Mouse (Mus musculus) heart, postnatal 0 days (tissue): ENCODE data around the gene Btc. TPM values are rescaled to one million over a fixed set of nuclear protein-coding genes. Genes with fewer than 3 reads are reported as not detected.

Source experiments
- ATAC-seq: fragments of 200-750 bp; cut with Nextera tagmentation; 2 replicates; pipeline ENCODE4 v1.8.0; 2017; ENCODE audit warnings: low read depth, moderate number of reproducible peaks, moderate library complexity; ENCODE audit not compliant: insufficient read depth
- DNase-seq: peaks from one replicate; pipeline ENCODE4 v3.0.0-alpha.2; 2016; ENCODE audit warnings: low spot score
- H3K27ac ChIP-seq: fragments of 300-500 bp; sonication (generic); 2 replicates; pipeline ENCODE4 v1.5.1; 2014; ENCODE audit warnings: low read depth, mild to moderate bottlenecking
- H3K27me3 ChIP-seq: fragments of 300-500 bp; sonication (generic); 2 replicates; pipeline ENCODE4 v1.6.1; 2014; ENCODE audit warnings: low read length, mixed read lengths; ENCODE audit not compliant: control insufficient read depth, insufficient read depth
- H3K36me3 ChIP-seq: fragments of 300-500 bp; sonication (generic); replicated peaks from 2 replicates; pipeline ENCODE4 v1.6.1; 2014; ENCODE audit warnings: low read length, mixed read lengths; ENCODE audit not compliant: control insufficient read depth, insufficient read depth
- H3K4me1 ChIP-seq: fragments of 300-500 bp; sonication (generic); 2 replicates; pipeline ENCODE4 v1.6.1; 2014; ENCODE audit warnings: antibody characterized with exemption; ENCODE audit not compliant: control insufficient read depth, insufficient read depth
- H3K4me2 ChIP-seq: fragments of 300-500 bp; sonication (generic); 2 replicates; pipeline ENCODE4 v1.6.1; 2014; ENCODE audit warnings: low read depth, mild to moderate bottlenecking, low read length, moderate library complexity
- H3K4me3 ChIP-seq: fragments of 300-500 bp; sonication (generic); 2 replicates; pipeline ENCODE4 v1.5.1; 2014; ENCODE audit warnings: low read depth, low read length
- H3K9ac ChIP-seq: fragments of 300-500 bp; sonication (generic); replicated peaks from 2 replicates; pipeline ENCODE4 v1.6.1; 2014; ENCODE audit warnings: low read depth, low read length, mixed read lengths
- H3K9me3 ChIP-seq: fragments of 300-500 bp; sonication (generic); replicated peaks from 2 replicates; pipeline ENCODE4 v1.6.1; 2016; ENCODE audit warnings: low read length; ENCODE audit not compliant: control insufficient read depth
- CTCF ChIP-seq: IDR thresholded peaks from 2 replicates; pipeline ENCODE4 v1.5.1; 2016; ENCODE audit warnings: antibody characterized with exemption, control low read depth, low read depth
- EP300 ChIP-seq: IDR thresholded peaks from 2 replicates; pipeline ENCODE4 v1.6.1; 2016; ENCODE audit warnings: antibody characterized with exemption, low read depth
- WGBS: fragments of 180-500 bp; shearing (Covaris S2); extraction: QIAGEN DNeasy Blood & Tissue Kit; methylation state at CpG from one replicate; pipeline ENCODE4 v1.1.7; 2014; 5-methylcytosine and 5-hydroxymethylcytosine counted together
- polyA plus RNA-seq: library from polyadenylated mRNA; unstranded; fragments of >200 nt; fragmentation: Nextera tagmentation; extraction: Ambion mirVana; gene quantifications from 2 replicates; pipeline ENCODE4 v1.2.1, GENCODE M21; 2015
- total RNA-seq: library from RNA; depleted of rRNA; stranded (reverse); fragments of >200 nt; gene quantifications from 2 replicates; pipeline ENCODE4 v1.2.3, GENCODE M21; 2014; ENCODE audit warnings: low replicate concordance; rRNA removed

The Btc gene
- total and polyA plus RNA-seq, 2 experiments from 2014 or later, result 0.57 to 2.6 TPM

GRCm38 (mm10) chr5:91313971-91314370 lies 88.8 kb downstream of the Btc start:
- ATAC-seq, result no peak
- no peaks in the 10 kb centered on the region for H3K36me3 ChIP-seq
- H3K9me3 ChIP-seq, result no peaks in the 10 kb centered on the region
- H3K4me1 ChIP-seq, result no peaks in the 10 kb centered on the region
- H3K27me3 ChIP-seq, result no peaks in the 10 kb centered on the region
- no peak for TF ChIP-seq CTCF
- TF ChIP-seq EP300, result no peak
- no peak for DNase-seq
- H3K4me2 ChIP-seq, result no peak overlapping the region
- H3K9ac ChIP-seq, result no peak overlapping the region
- 45% methylated on average over 4 of the region's 4 CpGs for WGBS
- no peak overlapping the region for H3K27ac ChIP-seq
- H3K4me3 ChIP-seq, result no peak overlapping the region

- Histone ChIP-seq H3K9me3 (no peaks in the 10 kb centered on the region), H3K27ac (no peak overlapping the region), H3K4me2 (no peak overlapping the region), H3K36me3 (no peaks in the 10 kb centered on the region), H3K9ac (no peak overlapping the region), H3K4me1 (no peaks in the 10 kb centered on the region), H3K4me3 (no peak overlapping the region), H3K27me3 (0 out of 2 replicates have a peak, but pooled peaks cover 2% of the 10 kb centered on the region)
- TF ChIP-seq EP300 (no peak), CTCF (no peak)
- 26% methylated on average over 4 of the region's 4 CpGs for WGBS
- DNase-seq (no peak), ATAC-seq (no peak)
Measured at GRCm38 (mm10) chr5:91311767-91312166, 91.0 kb downstream of the Btc start.

- Histone ChIP-seq H3K36me3 (no peaks in the 10 kb centered on the region), H3K27me3 (0 out of 2 replicates have a peak, but pooled peaks cover 2% of the 10 kb centered on the region), H3K27ac (no peak overlapping the region), H3K9me3 (no peaks in the 10 kb centered on the region), H3K4me1 (no peaks in the 10 kb centered on the region), H3K9ac (no peak overlapping the region), H3K4me2 (no peak overlapping the region), H3K4me3 (no peak overlapping the region)
- ATAC-seq (no peak), DNase-seq (no peak)
- no peak for TF ChIP-seq CTCF
- no peak for TF ChIP-seq EP300
- WGBS, result 33% methylated on average over 7 of the region's 7 CpGs
Measured at GRCm38 (mm10) chr5:91308576-91308975, 94.2 kb downstream of the Btc start.

GRCm38 (mm10) chr5:91307907-91308306 lies 94.9 kb downstream of the Btc start:
- no peak overlapping the region for H3K9ac ChIP-seq
- DNase-seq (peak; percentile 63), ATAC-seq (no peak)
- peak; percentile 92 for TF ChIP-seq CTCF
- no peak for TF ChIP-seq EP300
- no peak overlapping the region for H3K4me3 ChIP-seq
- no peak overlapping the region for H3K4me2 ChIP-seq
- 9% methylated on average over 1 of the region's 1 CpGs for WGBS
- no peaks in the 10 kb centered on the region for H3K9me3 ChIP-seq
- 0 out of 2 replicates have a peak, but pooled peaks cover 2% of the 10 kb centered on the region for H3K27me3 ChIP-seq
- no peaks in the 10 kb centered on the region for H3K4me1 ChIP-seq
- H3K36me3 ChIP-seq, result no peaks in the 10 kb centered on the region
- H3K27ac ChIP-seq, result no peak overlapping the region

Other genes with a start within 250 kb of the Btc start
- 26.6 and 39.6 TPM in 2 replicates for gene Parm1, start 114.6 kb upstream of the Btc start, total RNA-seq
- 25.0 and 25.9 TPM in 2 replicates for gene Parm1, start 114.6 kb upstream of the Btc start, polyA plus RNA-seq